Mouse (Mus musculus) kidney, embryonic 16.5 days (tissue): Measurements from ENCODE around the gene Arl15. TPM values are rescaled to one million over a fixed set of nuclear protein-coding genes. Genes with fewer than 3 reads are reported as not detected.

Source experiments
- ATAC-seq: fragments of 200-750 bp; cut with Nextera tagmentation; 2 replicates; pipeline ENCODE4 v1.8.0; 2017; ENCODE audit warnings: moderate TSS enrichment; ENCODE audit not compliant: low FRiP score, low TSS enrichment
- H3K27ac ChIP-seq: fragments of 300-500 bp; sonication (generic); 2 replicates; pipeline ENCODE4 v1.5.1; 2014; ENCODE audit warnings: low read length
- H3K27me3 ChIP-seq: fragments of 300-500 bp; sonication (generic); 2 replicates; pipeline ENCODE4 v1.6.1; 2014; ENCODE audit warnings: low read length, control low read depth, mixed read lengths; ENCODE audit not compliant: insufficient read depth
- H3K36me3 ChIP-seq: fragments of 300-500 bp; sonication (generic); 2 replicates; pipeline ENCODE4 v1.6.1; 2014; ENCODE audit warnings: low read length, control low read depth, mixed read lengths; ENCODE audit not compliant: insufficient read depth
- H3K4me1 ChIP-seq: fragments of 300-500 bp; sonication (generic); 2 replicates; pipeline ENCODE4 v1.6.1; 2014; ENCODE audit warnings: low read length, control low read depth, mixed read lengths; ENCODE audit not compliant: insufficient read depth
- H3K4me2 ChIP-seq: fragments of 300-500 bp; sonication (generic); replicated peaks from 2 replicates; pipeline ENCODE4 v1.6.1; 2014; ENCODE audit warnings: low read depth, low read length
- H3K4me3 ChIP-seq: fragments of 300-500 bp; sonication (generic); 2 replicates; pipeline ENCODE4 v1.5.1; 2014; ENCODE audit warnings: mild to moderate bottlenecking, low read length
- H3K9ac ChIP-seq: fragments of 300-500 bp; sonication (generic); replicated peaks from 2 replicates; pipeline ENCODE4 v1.6.1; 2014; ENCODE audit warnings: low read length
- H3K9me3 ChIP-seq: fragments of 300-500 bp; sonication (generic); 2 replicates; pipeline ENCODE4 v1.6.1; 2016; ENCODE audit warnings: low read length, control low read depth
- WGBS: fragments of 180-500 bp; shearing (Covaris S2); extraction: QIAGEN DNeasy Blood & Tissue Kit; methylation state at CpG from one replicate; pipeline ENCODE4 v1.1.7; 2014; 5-methylcytosine and 5-hydroxymethylcytosine counted together
- polyA plus RNA-seq: library from polyadenylated mRNA; unstranded; fragments of >200 nt; fragmentation: Nextera tagmentation; extraction: Ambion mirVana; gene quantifications from 2 replicates; pipeline ENCODE4 v1.2.1, GENCODE M21; 2015

Gene Arl15
- polyA plus RNA-seq, 1 experiment from 2014 or later = 12.5 TPM

DNA sequence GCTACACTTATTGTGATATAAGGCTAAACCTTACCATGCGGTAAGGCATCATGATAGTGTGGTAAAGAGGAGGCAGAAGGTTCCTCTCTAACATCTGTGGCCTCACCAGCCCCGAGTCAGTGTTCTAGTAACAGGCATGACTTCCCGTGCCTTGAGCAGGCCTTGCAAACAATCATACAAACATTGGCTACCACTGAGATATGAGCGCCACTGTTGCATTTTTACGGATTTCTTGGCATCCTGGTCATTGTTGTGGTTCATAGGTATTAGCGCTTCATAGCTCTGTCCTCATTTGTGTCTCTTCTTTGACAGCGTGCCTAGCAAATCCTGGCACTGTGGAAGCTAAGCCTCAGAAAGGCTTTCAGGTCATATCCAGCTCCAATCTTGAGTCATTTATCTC, 24.7 kb downstream of the Arl15 start:
- Histone ChIP-seq H3K9me3 (no peaks in the 10 kb centered on the region), H3K9ac (no peak overlapping the region), H3K27ac (no peak overlapping the region), H3K4me1 (peaks cover 29% of the 10 kb centered on the region), H3K36me3 (no peaks in the 10 kb centered on the region), H3K4me3 (no peak overlapping the region), H3K27me3 (no peaks in the 10 kb centered on the region), H3K4me2 (no peak overlapping the region)
- WGBS = 90% methylated on average over 7 of the region's 7 CpGs
- no peak for ATAC-seq

DNA sequence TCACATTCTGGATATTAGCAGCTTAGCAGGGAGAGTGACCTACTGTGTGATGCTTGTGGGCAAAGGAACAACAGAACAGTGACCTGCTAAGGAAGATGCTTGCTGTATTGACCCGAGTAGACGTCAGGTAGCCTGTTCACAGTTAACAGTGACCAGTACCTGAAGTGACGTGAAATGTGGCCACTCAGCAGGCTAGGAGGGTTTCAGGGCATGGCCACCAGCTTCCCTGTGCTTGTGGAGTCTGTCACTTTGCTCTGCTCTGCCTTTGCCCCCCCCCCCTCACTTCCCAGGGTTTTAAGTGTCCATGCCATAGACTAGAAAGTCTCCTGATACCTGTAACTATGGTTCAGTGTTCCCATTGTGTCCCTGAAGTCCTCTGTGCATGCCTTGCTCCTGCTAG, 25.9 kb downstream of the Arl15 start:
- Histone ChIP-seq H3K9me3 (no peaks in the 10 kb centered on the region), H3K27ac (no peak overlapping the region), H3K4me3 (no peak overlapping the region), H3K27me3 (no peaks in the 10 kb centered on the region), H3K4me1 (peaks cover 20% of the 10 kb centered on the region), H3K4me2 (no peak overlapping the region), H3K36me3 (no peaks in the 10 kb centered on the region), H3K9ac (no peak overlapping the region)
- WGBS = 79% methylated on average over 3 of the region's 3 CpGs
- ATAC-seq = no peak

DNA sequence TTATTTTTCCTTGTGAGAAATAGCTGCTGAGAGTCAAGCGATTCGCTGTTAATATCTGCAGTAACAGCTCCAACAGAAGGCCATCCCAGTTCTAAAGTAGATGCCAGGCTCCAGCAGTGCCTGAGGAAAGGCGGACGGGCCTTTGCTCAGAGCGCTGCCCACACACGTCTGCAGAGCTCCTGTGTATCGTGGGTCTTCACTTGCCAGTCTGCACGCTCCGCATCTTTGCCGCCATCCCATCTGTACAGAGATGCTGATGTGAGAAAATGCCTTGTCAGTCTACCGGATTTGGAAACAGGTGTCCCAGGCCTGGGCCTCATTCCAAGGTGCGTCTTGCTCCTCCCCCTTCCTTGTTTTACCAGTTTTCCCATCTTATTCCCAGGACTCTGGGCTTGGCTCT, 27.6 kb downstream of the Arl15 start:
- no peak for ATAC-seq
- Histone ChIP-seq H3K27ac (no peak overlapping the region), H3K36me3 (no peaks in the 10 kb centered on the region), H3K27me3 (no peaks in the 10 kb centered on the region), H3K9ac (no peak overlapping the region), H3K4me2 (no peak overlapping the region), H3K4me3 (no peak overlapping the region), H3K9me3 (no peaks in the 10 kb centered on the region), H3K4me1 (peaks cover 4% of the 10 kb centered on the region; the same call in 1 of the 2 replicates)
- 81% methylated on average over 12 of the region's 12 CpGs for WGBS

DNA sequence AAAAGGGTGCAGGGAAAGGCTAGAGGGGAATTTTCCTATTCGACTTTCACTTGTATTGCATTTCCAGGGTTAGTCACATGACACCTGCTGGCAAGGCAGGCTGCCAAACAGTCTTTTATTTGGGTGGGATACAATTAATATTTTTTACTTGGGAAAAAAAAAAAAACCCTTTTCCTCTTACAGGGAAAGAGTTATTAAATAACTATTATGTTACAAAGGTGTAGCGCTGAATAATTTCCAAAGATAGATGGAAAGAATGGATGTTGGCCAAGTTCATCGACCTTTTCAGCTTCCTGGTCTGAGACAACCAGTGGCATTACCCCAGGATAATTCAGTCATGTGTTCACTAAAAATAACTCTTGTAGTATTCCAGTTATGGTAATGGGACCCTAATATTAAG, 29.7 kb downstream of the Arl15 start:
- no peak for ATAC-seq
- no peak overlapping the region for H3K4me3 ChIP-seq
- H3K4me2 ChIP-seq = no peak overlapping the region
- H3K4me1 ChIP-seq = peaks cover 4% of the 10 kb centered on the region; the same call in 1 of the 2 replicates
- H3K27me3 ChIP-seq = no peaks in the 10 kb centered on the region
- 70% methylated on average over 3 of the region's 3 CpGs for WGBS
- H3K36me3 ChIP-seq = no peaks in the 10 kb centered on the region
- no peak overlapping the region for H3K27ac ChIP-seq
- H3K9me3 ChIP-seq = no peaks in the 10 kb centered on the region
- no peak overlapping the region for H3K9ac ChIP-seq

DNA sequence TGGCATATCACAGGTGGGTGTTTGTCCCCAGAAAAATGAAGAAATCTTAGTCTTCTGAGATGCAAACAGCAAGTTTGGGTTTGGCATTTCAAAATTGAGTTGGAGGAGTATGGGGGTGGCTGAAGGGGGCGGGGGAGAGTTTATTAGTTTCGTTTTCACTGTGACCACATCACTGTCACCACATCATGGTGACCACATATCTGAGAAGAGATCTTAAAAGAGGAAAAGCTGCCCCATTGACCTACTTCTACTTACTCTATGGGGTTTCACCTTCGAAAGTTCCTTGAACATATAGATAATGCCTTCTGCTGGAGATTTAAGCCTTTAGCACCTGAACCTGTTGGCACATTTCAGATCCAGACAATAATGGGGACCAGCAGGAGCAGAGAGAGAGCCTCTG, 34.3 kb downstream of the Arl15 start:
- WGBS = 83% methylated on average over 3 of the region's 3 CpGs
- Histone ChIP-seq H3K4me2 (no peak overlapping the region), H3K27me3 (no peaks in the 10 kb centered on the region), H3K27ac (no peak overlapping the region), H3K36me3 (no peaks in the 10 kb centered on the region), H3K4me1 (peaks cover 1% of the 10 kb centered on the region; the same call in 1 of the 2 replicates), H3K4me3 (no peak overlapping the region), H3K9ac (no peak overlapping the region), H3K9me3 (no peaks in the 10 kb centered on the region)
- ATAC-seq = no peak

DNA sequence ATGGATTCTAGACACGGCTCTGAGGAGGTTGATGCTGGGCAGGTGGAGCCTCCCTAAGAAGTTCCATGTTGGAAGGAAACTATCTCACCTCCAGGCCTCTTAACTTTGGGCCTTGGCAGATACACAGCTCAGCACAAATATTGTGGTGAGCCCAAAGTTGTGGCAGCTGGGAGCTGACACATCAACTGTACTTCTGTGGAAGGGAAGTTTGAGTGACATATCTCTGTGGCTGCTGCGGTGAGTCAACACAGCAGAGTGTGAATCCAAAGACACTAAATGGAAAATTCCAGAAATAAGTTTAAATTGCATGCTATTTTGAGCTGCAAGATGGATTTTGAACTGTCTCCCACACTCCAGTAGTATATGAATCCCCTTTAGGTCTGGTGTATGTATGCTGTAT, 34.8 kb downstream of the Arl15 start:
- no peaks in the 10 kb centered on the region for H3K4me1 ChIP-seq
- no peaks in the 10 kb centered on the region for H3K9me3 ChIP-seq
- 91% methylated on average over 2 of the region's 2 CpGs for WGBS
- H3K27ac ChIP-seq = no peak overlapping the region
- no peak for ATAC-seq
- no peak overlapping the region for H3K9ac ChIP-seq
- no peaks in the 10 kb centered on the region for H3K27me3 ChIP-seq
- H3K4me2 ChIP-seq = no peak overlapping the region
- H3K36me3 ChIP-seq = no peaks in the 10 kb centered on the region
- no peak overlapping the region for H3K4me3 ChIP-seq

DNA sequence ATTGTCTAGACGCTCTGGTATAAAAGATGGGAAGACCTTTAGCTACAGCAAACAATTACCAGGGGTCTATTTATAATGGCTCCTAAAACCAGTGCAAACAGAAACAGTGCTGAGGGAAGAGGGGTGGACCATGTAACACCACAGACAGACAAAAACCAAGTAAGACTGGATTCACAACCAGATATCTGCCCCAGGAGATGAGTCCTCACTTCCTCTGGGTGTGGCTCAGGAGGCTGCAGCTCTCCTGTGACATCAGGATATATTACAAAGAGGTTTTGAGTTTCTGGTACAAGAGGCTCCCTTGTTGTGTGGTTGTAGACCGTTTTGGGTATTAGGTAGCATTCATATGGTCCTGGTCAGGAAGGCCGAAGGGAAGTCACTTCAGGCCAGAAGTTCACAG, 36.5 kb downstream of the Arl15 start:
- H3K4me2 ChIP-seq = no peak overlapping the region
- no peak overlapping the region for H3K27ac ChIP-seq
- H3K27me3 ChIP-seq = no peaks in the 10 kb centered on the region
- H3K9me3 ChIP-seq = no peaks in the 10 kb centered on the region
- H3K4me3 ChIP-seq = no peak overlapping the region
- WGBS = 69% methylated on average over 3 of the region's 3 CpGs
- ATAC-seq = no peak
- H3K9ac ChIP-seq = no peak overlapping the region
- no peaks in the 10 kb centered on the region for H3K4me1 ChIP-seq
- no peaks in the 10 kb centered on the region for H3K36me3 ChIP-seq

DNA sequence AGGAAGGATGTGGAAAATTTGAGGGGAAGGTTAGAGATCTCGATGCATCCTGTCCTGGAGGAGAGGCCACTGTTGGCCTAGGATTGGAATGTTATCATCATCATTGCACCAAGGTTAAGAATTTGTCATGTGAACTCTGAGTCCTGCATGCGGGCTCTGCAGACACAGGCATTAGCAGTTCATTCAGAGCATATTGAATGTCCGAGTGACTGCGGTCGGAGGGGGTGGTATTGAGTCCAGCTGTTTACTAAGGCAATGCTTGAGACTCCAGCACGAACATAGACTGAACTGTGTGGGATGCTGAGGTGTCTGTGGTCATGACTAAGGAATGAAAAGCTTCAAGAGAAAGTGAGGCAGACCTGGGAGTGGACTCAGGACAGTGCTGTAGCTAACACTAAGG, 38.6 kb downstream of the Arl15 start:
- H3K4me2 ChIP-seq = no peak overlapping the region
- no peaks in the 10 kb centered on the region for H3K9me3 ChIP-seq
- no peaks in the 10 kb centered on the region for H3K36me3 ChIP-seq
- no peak overlapping the region for H3K9ac ChIP-seq
- no peaks in the 10 kb centered on the region for H3K4me1 ChIP-seq
- no peaks in the 10 kb centered on the region for H3K27me3 ChIP-seq
- no peak overlapping the region for H3K27ac ChIP-seq
- H3K4me3 ChIP-seq = no peak overlapping the region
- WGBS = 59% methylated on average over 6 of the region's 6 CpGs
- no peak for ATAC-seq

DNA sequence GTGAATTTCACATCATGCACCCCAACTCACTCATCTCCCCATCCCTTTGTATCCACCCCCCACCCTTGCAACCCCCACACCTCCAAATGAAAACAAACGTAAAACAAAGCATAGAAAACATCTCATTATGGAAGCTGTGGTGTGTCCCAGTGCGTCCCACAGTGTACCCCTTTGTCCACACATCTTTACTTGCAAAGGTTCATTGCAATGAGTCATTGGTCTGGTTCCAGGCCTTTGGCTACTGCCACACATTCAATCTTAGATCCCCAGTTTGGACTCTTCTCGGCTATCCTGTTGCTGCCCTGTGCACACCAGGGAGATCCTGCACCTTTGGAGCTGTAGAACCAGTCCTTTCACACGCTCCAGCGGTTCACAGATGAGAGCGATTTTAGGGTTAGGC, 41.6 kb downstream of the Arl15 start:
- no peaks in the 10 kb centered on the region for H3K4me1 ChIP-seq
- H3K9ac ChIP-seq = no peak overlapping the region
- peaks cover 11% of the 10 kb centered on the region for H3K9me3 ChIP-seq
- no peak overlapping the region for H3K4me2 ChIP-seq
- H3K36me3 ChIP-seq = peaks cover 13% of the 10 kb centered on the region
- no peak for ATAC-seq
- 85% methylated on average over 6 of the region's 6 CpGs for WGBS
- H3K27ac ChIP-seq = no peak overlapping the region
- H3K4me3 ChIP-seq = no peak overlapping the region
- H3K27me3 ChIP-seq = no peaks in the 10 kb centered on the region

DNA sequence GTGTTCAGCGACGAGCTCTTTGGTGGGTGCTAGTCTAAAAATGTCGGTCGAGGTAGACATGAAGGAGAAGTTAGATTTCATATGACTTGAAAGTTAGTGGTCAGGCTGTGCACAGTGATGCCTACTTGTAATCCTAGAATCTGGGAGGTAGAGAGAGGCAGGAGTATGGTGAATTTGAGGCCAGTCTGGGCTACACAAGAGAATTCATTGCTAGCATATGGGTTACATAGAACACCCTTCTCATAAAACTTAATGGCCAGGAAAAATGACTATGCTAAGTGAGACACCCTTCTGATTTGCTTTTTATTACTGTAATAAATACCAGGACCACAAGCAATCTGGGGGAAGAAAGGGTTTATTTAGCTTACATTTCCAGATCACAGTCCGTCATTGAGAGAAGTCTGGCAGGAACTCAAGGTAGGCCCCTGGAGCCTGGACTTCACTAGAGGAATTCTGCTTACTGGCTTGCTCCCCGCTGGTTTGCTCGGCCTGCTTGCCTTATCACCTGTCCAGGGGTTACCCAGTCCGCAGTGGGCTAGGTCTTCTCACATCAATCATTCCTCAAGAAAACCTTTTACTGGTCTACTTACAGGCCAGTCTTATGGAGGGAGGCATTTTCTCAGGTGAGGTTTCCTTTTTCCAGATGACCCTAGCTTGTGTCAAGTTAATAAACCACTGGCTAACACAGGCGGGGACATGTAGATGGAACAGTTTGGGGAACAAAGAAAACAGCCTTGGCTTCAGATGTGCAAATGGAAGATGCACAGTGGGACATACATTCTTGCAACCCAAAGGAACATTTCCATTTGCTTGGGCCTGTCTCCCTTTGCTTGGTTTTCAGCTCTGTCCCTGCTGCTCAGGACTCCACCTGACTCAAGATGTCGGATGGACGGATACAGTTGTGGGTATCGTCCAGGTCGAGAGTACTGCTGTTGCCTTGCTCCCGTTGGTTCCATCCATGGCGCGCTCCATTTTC, 44.6 kb downstream of the Arl15 start:
- WGBS = 77% methylated on average over 16 of the region's 16 CpGs
- H3K9me3 ChIP-seq = peaks cover 11% of the 10 kb centered on the region
- H3K4me1 ChIP-seq = peaks cover 14% of the 10 kb centered on the region; the same call in 1 of the 2 replicates
- no peaks in the 10 kb centered on the region for H3K27me3 ChIP-seq
- no peak for ATAC-seq
- H3K4me3 ChIP-seq = no peak overlapping the region
- no peak overlapping the region for H3K9ac ChIP-seq
- H3K36me3 ChIP-seq = peaks cover 13% of the 10 kb centered on the region
- no peak overlapping the region for H3K4me2 ChIP-seq
- no peak overlapping the region for H3K27ac ChIP-seq
